Mouse (Mus musculus): Measurements from ENCODE around the gene Ramp1. TPM values are rescaled to one million over a fixed set of nuclear protein-coding genes. Genes with fewer than 3 reads are reported as not detected.

The Ramp1 gene
- polyA plus RNA-seq, 1 experiment from 2014 or later, result 25.8 TPM

GRCm38 (mm10) chr1:91216504-91217267 lies 37.1 kb downstream of the Ramp1 start:
- H3K27ac ChIP-seq (replicated peaks), result peak overlapping the region; percentile 96
- no peaks in the 10 kb centered on the region for H3K9me3 ChIP-seq
- H3K36me3 ChIP-seq, result no peaks in the 10 kb centered on the region
- peak overlapping the region; percentile 25 for H3K4me2 ChIP-seq
- H3K27me3 ChIP-seq (replicated peaks), result no peaks in the 10 kb centered on the region
- no peak for ATAC-seq (ENCODE audit: extremely low read depth, insufficient number of reproducible peaks, low FRiP score, low TSS enrichment)
- H3K4me1 ChIP-seq, result peaks cover 60% of the 10 kb centered on the region
- H3K4me3 ChIP-seq, result no peak overlapping the region
- WGBS, result 19% methylated on average over 10 of the region's 10 CpGs
- H3K9ac ChIP-seq, result peak overlapping the region; percentile 24

- no peak overlapping the region for H3K9ac ChIP-seq
- no peaks in the 10 kb centered on the region for H3K27me3 ChIP-seq (replicated peaks)
- H3K36me3 ChIP-seq, result no peaks in the 10 kb centered on the region
- H3K4me3 ChIP-seq, result no peak overlapping the region
- WGBS, result 81% methylated on average over 7 of the region's 7 CpGs
- H3K9me3 ChIP-seq, result no peaks in the 10 kb centered on the region
- no peak overlapping the region for H3K27ac ChIP-seq (replicated peaks)
- H3K4me1 ChIP-seq, result peaks cover 39% of the 10 kb centered on the region
- ATAC-seq (ENCODE audit: extremely low read depth, insufficient number of reproducible peaks, low FRiP score, low TSS enrichment), result no peak
- H3K4me2 ChIP-seq, result no peak overlapping the region
Observed at GRCm38 (mm10) chr1:91219641-91220321, 40.2 kb downstream of the Ramp1 start.

GRCm38 (mm10) chr1:91220322-91220672 lies 40.7 kb downstream of the Ramp1 start:
- Histone ChIP-seq H3K27me3 (replicated peaks) (no peaks in the 10 kb centered on the region), H3K36me3 (no peaks in the 10 kb centered on the region), H3K9me3 (no peaks in the 10 kb centered on the region), H3K4me2 (no peak overlapping the region), H3K27ac (replicated peaks) (no peak overlapping the region), H3K4me3 (no peak overlapping the region), H3K4me1 (peaks cover 33% of the 10 kb centered on the region), H3K9ac (no peak overlapping the region)
- 83% methylated on average over 3 of the region's 3 CpGs for WGBS
- ATAC-seq (ENCODE audit: extremely low read depth, insufficient number of reproducible peaks, low FRiP score, low TSS enrichment), result no peak

- Histone ChIP-seq H3K4me2 (no peak overlapping the region), H3K9ac (no peak overlapping the region), H3K27me3 (replicated peaks) (no peaks in the 10 kb centered on the region), H3K9me3 (no peaks in the 10 kb centered on the region), H3K4me1 (peaks cover 24% of the 10 kb centered on the region), H3K27ac (replicated peaks) (no peak overlapping the region), H3K36me3 (no peaks in the 10 kb centered on the region), H3K4me3 (no peak overlapping the region)
- 66% methylated on average over 4 of the region's 4 CpGs for WGBS
- ATAC-seq (ENCODE audit: extremely low read depth, insufficient number of reproducible peaks, low FRiP score, low TSS enrichment), result no peak
Observed at GRCm38 (mm10) chr1:91226562-91226961, 46.9 kb downstream of the Ramp1 start.

- no peaks in the 10 kb centered on the region for H3K27me3 ChIP-seq (replicated peaks)
- H3K36me3 ChIP-seq, result no peaks in the 10 kb centered on the region
- peak overlapping the region; percentile 54 for H3K27ac ChIP-seq (replicated peaks)
- peak overlapping the region; percentile 8; the same call in 1 of the 2 replicates for H3K4me2 ChIP-seq
- H3K9ac ChIP-seq, result no peak overlapping the region
- no peak for ATAC-seq (ENCODE audit: extremely low read depth, insufficient number of reproducible peaks, low FRiP score, low TSS enrichment)
- 48% methylated on average over 15 of the region's 15 CpGs for WGBS
- no peak overlapping the region for H3K4me3 ChIP-seq
- H3K9me3 ChIP-seq, result no peaks in the 10 kb centered on the region
- H3K4me1 ChIP-seq, result peaks cover 24% of the 10 kb centered on the region
Observed at GRCm38 (mm10) chr1:91227381-91228054, 47.9 kb downstream of the Ramp1 start.

- H3K4me3 ChIP-seq, result no peak overlapping the region
- no peak overlapping the region for H3K27ac ChIP-seq (replicated peaks)
- WGBS, result 65% methylated on average over 6 of the region's 6 CpGs
- H3K4me2 ChIP-seq, result no peak overlapping the region
- peaks cover 24% of the 10 kb centered on the region for H3K4me1 ChIP-seq
- H3K27me3 ChIP-seq (replicated peaks), result no peaks in the 10 kb centered on the region
- no peak overlapping the region for H3K9ac ChIP-seq
- H3K9me3 ChIP-seq, result no peaks in the 10 kb centered on the region
- no peak for ATAC-seq (ENCODE audit: extremely low read depth, insufficient number of reproducible peaks, low FRiP score, low TSS enrichment)
- H3K36me3 ChIP-seq, result no peaks in the 10 kb centered on the region
Observed at GRCm38 (mm10) chr1:91231142-91231541, 51.5 kb downstream of the Ramp1 start.

- no peak overlapping the region for H3K9ac ChIP-seq
- no peak for ATAC-seq (ENCODE audit: extremely low read depth, insufficient number of reproducible peaks, low FRiP score, low TSS enrichment)
- H3K4me3 ChIP-seq, result no peak overlapping the region
- H3K27ac ChIP-seq (replicated peaks), result no peak overlapping the region
- H3K36me3 ChIP-seq, result no peaks in the 10 kb centered on the region
- H3K27me3 ChIP-seq (replicated peaks), result no peaks in the 10 kb centered on the region
- no peaks in the 10 kb centered on the region for H3K9me3 ChIP-seq
- 50% methylated on average over 5 of the region's 5 CpGs for WGBS
- H3K4me2 ChIP-seq, result no peak overlapping the region
- peaks cover 20% of the 10 kb centered on the region for H3K4me1 ChIP-seq
Observed at GRCm38 (mm10) chr1:91231896-91232295, 52.3 kb downstream of the Ramp1 start.

- H3K9ac ChIP-seq, result no peak overlapping the region
- no peak overlapping the region for H3K27ac ChIP-seq (replicated peaks)
- no peak overlapping the region for H3K4me3 ChIP-seq
- 52% methylated on average over 5 of the region's 5 CpGs for WGBS
- H3K4me1 ChIP-seq, result peaks cover 5% of the 10 kb centered on the region; the same call in 1 of the 2 replicates
- H3K27me3 ChIP-seq (replicated peaks), result no peaks in the 10 kb centered on the region
- H3K4me2 ChIP-seq, result no peak overlapping the region
- H3K9me3 ChIP-seq, result no peaks in the 10 kb centered on the region
- ATAC-seq (ENCODE audit: extremely low read depth, insufficient number of reproducible peaks, low FRiP score, low TSS enrichment), result no peak
- H3K36me3 ChIP-seq, result no peaks in the 10 kb centered on the region
Observed at GRCm38 (mm10) chr1:91235395-91235794, 55.8 kb downstream of the Ramp1 start.

GRCm38 (mm10) chr1:91237676-91238075 lies 58.1 kb downstream of the Ramp1 start:
- H3K4me2 ChIP-seq, result no peak overlapping the region
- no peaks in the 10 kb centered on the region for H3K27me3 ChIP-seq (replicated peaks)
- no peak overlapping the region for H3K27ac ChIP-seq (replicated peaks)
- no peaks in the 10 kb centered on the region for H3K36me3 ChIP-seq
- WGBS, result 78% methylated on average over 6 of the region's 6 CpGs
- no peak overlapping the region for H3K9ac ChIP-seq
- no peaks in the 10 kb centered on the region for H3K9me3 ChIP-seq
- H3K4me1 ChIP-seq, result peaks cover 5% of the 10 kb centered on the region; the same call in 1 of the 2 replicates
- H3K4me3 ChIP-seq, result no peak overlapping the region
- ATAC-seq (ENCODE audit: extremely low read depth, insufficient number of reproducible peaks, low FRiP score, low TSS enrichment), result no peak

GRCm38 (mm10) chr1:91239112-91239511 lies 59.5 kb downstream of the Ramp1 start:
- Histone ChIP-seq H3K9me3 (no peaks in the 10 kb centered on the region), H3K9ac (no peak overlapping the region), H3K27me3 (replicated peaks) (no peaks in the 10 kb centered on the region), H3K27ac (replicated peaks) (no peak overlapping the region), H3K4me1 (peaks cover 5% of the 10 kb centered on the region; the same call in 1 of the 2 replicates), H3K36me3 (no peaks in the 10 kb centered on the region), H3K4me3 (no peak overlapping the region), H3K4me2 (no peak overlapping the region)
- no peak for ATAC-seq (ENCODE audit: extremely low read depth, insufficient number of reproducible peaks, low FRiP score, low TSS enrichment)
- 6% methylated on average over 5 of the region's 5 CpGs for WGBS

- 52% methylated on average over 1 of the region's 1 CpGs for WGBS
- H3K4me3 ChIP-seq, result no peak overlapping the region
Observed at GRCm38 (mm10) chr1:91239800-91240199, 60.2 kb downstream of the Ramp1 start.

More at GRCm38 (mm10) chr1:91239800-91240199, 60.2 kb downstream of the Ramp1 start:
- Histone ChIP-seq H3K4me1 (peaks cover 5% of the 10 kb centered on the region; the same call in 1 of the 2 replicates), H3K36me3 (no peaks in the 10 kb centered on the region), H3K9me3 (no peaks in the 10 kb centered on the region), H3K27ac (replicated peaks) (no peak overlapping the region), H3K27me3 (replicated peaks) (no peaks in the 10 kb centered on the region), H3K9ac (no peak overlapping the region), H3K4me2 (no peak overlapping the region)
- ATAC-seq (ENCODE audit: extremely low read depth, insufficient number of reproducible peaks, low FRiP score, low TSS enrichment), result no peak
